ENCODE assay signal across 10 mouse cellular contexts in the genomic region with DNA sequence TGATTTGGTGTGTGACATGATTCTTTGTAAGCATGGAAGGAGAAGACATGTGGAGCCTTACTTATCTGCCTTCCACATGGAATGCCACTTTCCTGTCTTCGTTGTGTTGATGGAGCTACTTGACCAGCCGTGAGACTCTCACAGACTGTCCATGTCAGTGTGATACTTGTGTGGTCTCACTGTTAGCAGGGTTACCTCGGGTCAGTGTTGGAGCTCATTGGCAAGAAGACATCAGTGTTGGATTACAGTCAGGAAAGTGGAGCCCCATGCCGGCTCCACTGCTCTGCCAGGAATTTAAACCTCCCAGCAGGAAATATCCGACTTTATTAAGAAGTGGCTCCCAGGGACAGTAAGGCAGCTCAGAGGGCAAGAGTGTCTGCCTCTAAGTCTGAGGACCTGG.
DNase-seq lines count a peak whose midpoint lies in the region; ATAC-seq and TF ChIP-seq lines count a peak whose summit lies in the region.
"Had no signal": no experiment of that assay in that cellular context is flagged by ENCODE, and none has a peak within 500 bp of the region (broad histone marks: within the 10 kb centered on the region; RNA-seq: fewer than 3 reads in every experiment).

No protein-coding gene starts in this region.

- H3K9me3 ChIP-seq in forebrain, embryonic 10.5 days = no peaks in the 10 kb centered on the region
- no peaks in the 10 kb centered on the region for H3K9me3 ChIP-seq in forebrain, postnatal 0 days (ENCODE audit: low read length)
- no peaks in the 10 kb centered on the region for H3K9me3 ChIP-seq in G1E (replicated peaks)
- no peaks in the 10 kb centered on the region for H3K9me3 ChIP-seq in heart, postnatal 0 days (replicated peaks; ENCODE audit: control insufficient read depth, low read length)
- no peaks in the 10 kb centered on the region for H3K9me3 ChIP-seq in intestine, embryonic 16.5 days (ENCODE audit: control insufficient read depth, low read length)

- peaks cover 88% of the 10 kb centered on the region for H3K36me3 ChIP-seq in forebrain, embryonic 10.5 days (replicated peaks)
- H3K36me3 ChIP-seq in forebrain, postnatal 0 days (ENCODE audit: insufficient read depth) = peaks cover 42% of the 10 kb centered on the region
- H3K36me3 ChIP-seq in G1E (replicated peaks) = peaks cover 28% of the 10 kb centered on the region
- H3K36me3 ChIP-seq in heart, postnatal 0 days (replicated peaks; ENCODE audit: control insufficient read depth, insufficient read depth, low read length) = peaks cover 38% of the 10 kb centered on the region
- H3K36me3 ChIP-seq in intestine, embryonic 16.5 days (ENCODE audit: control insufficient read depth, insufficient read depth, low read length) = peaks cover 7% of the 10 kb centered on the region; the same call in 1 of the 2 replicates

- no peaks in the 10 kb centered on the region for H3K4me1 ChIP-seq in forebrain, embryonic 10.5 days
- H3K4me1 ChIP-seq in forebrain, postnatal 0 days (ENCODE audit: insufficient read depth) = no peaks in the 10 kb centered on the region
- H3K4me1 ChIP-seq in G1E (ENCODE audit: insufficient read depth, low read depth, low read length) = peaks cover 40% of the 10 kb centered on the region
- H3K4me1 ChIP-seq in heart, postnatal 0 days (ENCODE audit: control insufficient read depth, insufficient read depth) = peaks cover 18% of the 10 kb centered on the region; the same call in 1 of the 2 replicates
- no peaks in the 10 kb centered on the region for H3K4me1 ChIP-seq in intestine, embryonic 16.5 days (ENCODE audit: control insufficient read depth, insufficient read depth, low read length)

- TF ChIP-seq EP300 in heart, postnatal 0 days (IDR thresholded peaks at IDR 0.05; ENCODE audit: low read depth) = no peak

- intact Hi-C loops in left cerebral cortex, postnatal 14 days (cut with DNase I) = no loop called here

- no peak for ATAC-seq in forebrain, postnatal 0 days
- ATAC-seq in G1E (ENCODE audit: extremely low read depth, insufficient number of reproducible peaks, low FRiP score, poor library complexity, severe bottlenecking) = no peak
- peak; percentile 82 for ATAC-seq in heart, postnatal 0 days (ENCODE audit: insufficient read depth, low read depth)
- no peak for ATAC-seq in intestine, embryonic 16.5 days
- no peak for ATAC-seq in monocyte, adult 5-6 weeks (replicated peaks; ENCODE audit: insufficient number of reproducible peaks, low FRiP score, low TSS enrichment, poor library complexity, severe bottlenecking)

- no peak overlapping the region for H3K4me2 ChIP-seq in forebrain, postnatal 0 days (ENCODE audit: low read depth)
- H3K4me2 ChIP-seq in heart, postnatal 0 days (ENCODE audit: low read depth, low read length) = no peak overlapping the region
- no peak overlapping the region for H3K4me2 ChIP-seq in intestine, embryonic 16.5 days (ENCODE audit: low read depth, low read length)

- no peak overlapping the region for H3K9ac ChIP-seq in forebrain, postnatal 0 days
- H3K9ac ChIP-seq in heart, postnatal 0 days (replicated peaks; ENCODE audit: low read depth, low read length) = no peak overlapping the region
- H3K9ac ChIP-seq in intestine, embryonic 16.5 days (ENCODE audit: low read depth, low read length) = no peak overlapping the region

- H3K4me3 ChIP-seq in forebrain, embryonic 10.5 days = 0 out of 2 replicates have a peak overlapping the region, but pooled peaks have one; percentile 5
- no peak overlapping the region for H3K4me3 ChIP-seq in forebrain, postnatal 0 days (ENCODE audit: low read depth, low read length)
- peak overlapping the region; percentile 56; the same call in 1 of the 2 replicates for H3K4me3 ChIP-seq in G1E (ENCODE audit: low read depth, low read length)
- H3K4me3 ChIP-seq in heart, postnatal 0 days (ENCODE audit: low read depth, low read length) = no peak overlapping the region
- no peak overlapping the region for H3K4me3 ChIP-seq in intestine, embryonic 16.5 days (ENCODE audit: low read length)
- H3K4me3 ChIP-seq: layer of hippocampus, adult 2 months had no signal

- peak overlapping the region; percentile 20; the same call in 1 of the 2 replicates for H3K27ac ChIP-seq in forebrain, embryonic 10.5 days
- no peak overlapping the region for H3K27ac ChIP-seq in forebrain, postnatal 0 days (ENCODE audit: low read depth, low read length)
- peak overlapping the region; percentile 36 for H3K27ac ChIP-seq in heart, postnatal 0 days (ENCODE audit: low read depth)
- no peak overlapping the region for H3K27ac ChIP-seq in intestine, embryonic 16.5 days (ENCODE audit: low read length)
- H3K27ac ChIP-seq: layer of hippocampus, adult 2 months had no signal

- TF ChIP-seq CTCF in forebrain, postnatal 0 days (IDR thresholded peaks at IDR 0.05; ENCODE audit: low read depth) = no peak
- TF ChIP-seq CTCF in G1E (IDR thresholded peaks at IDR 0.05; ENCODE audit: low read depth, low read length) = no peak
- no peak for TF ChIP-seq CTCF in heart, postnatal 0 days (IDR thresholded peaks at IDR 0.05; ENCODE audit: low read depth)

- H3K27me3 ChIP-seq in forebrain, embryonic 10.5 days (ENCODE audit: poor library complexity, severe bottlenecking) = no peaks in the 10 kb centered on the region
- no peaks in the 10 kb centered on the region for H3K27me3 ChIP-seq in forebrain, postnatal 0 days (ENCODE audit: insufficient read depth, low read length)
- no peaks in the 10 kb centered on the region for H3K27me3 ChIP-seq in G1E (ENCODE audit: insufficient read depth, low read length)
- no peaks in the 10 kb centered on the region for H3K27me3 ChIP-seq in heart, postnatal 0 days (ENCODE audit: control insufficient read depth, insufficient read depth, low read length)
- H3K27me3 ChIP-seq in intestine, embryonic 16.5 days (replicated peaks; ENCODE audit: control insufficient read depth, insufficient read depth, low read length) = no peaks in the 10 kb centered on the region

- DNase-seq in forebrain, embryonic 10.5 days (ENCODE audit: extremely low spot score, low spot score) = no peak
- no peak for DNase-seq in forebrain, postnatal 0 days
- DNase-seq in G1E (ENCODE audit: low spot score) = no peak
- DNase-seq in embryo, embryonic 11 days = peak; percentile 26
- DNase-seq in heart, postnatal 0 days (ENCODE audit: low spot score) = peak; percentile 59
- DNase-seq in left cerebral cortex, postnatal 14 days (ENCODE audit: low spot score in 2 of 2) = no peak
- DNase-seq: right cerebral cortex, postnatal 4 days had no signal

- WGBS in forebrain, embryonic 10.5 days = 77% methylated on average over 5 of the region's 5 CpGs
- 74% methylated on average over 5 of the region's 5 CpGs for WGBS in forebrain, postnatal 0 days
- WGBS in heart, postnatal 0 days = 16% methylated on average over 5 of the region's 5 CpGs
- 70% methylated on average over 5 of the region's 5 CpGs for WGBS in intestine, embryonic 16.5 days

Comparison
In these comparisons a context has a peak if more than half of its experiments do, and no peak if none do; other contexts are left out.
1. H3K27ac ChIP-seq: peak in forebrain, embryonic 10.5 days (single experiment) and heart, postnatal 0 days (single experiment); none in forebrain, postnatal 0 days (single experiment) and intestine, embryonic 16.5 days (single experiment).
2. H3K4me3 ChIP-seq: peak in forebrain, embryonic 10.5 days (single experiment) and G1E (single experiment); none in forebrain, postnatal 0 days (single experiment), heart, postnatal 0 days (single experiment) and intestine, embryonic 16.5 days (single experiment).
3. DNase-seq: peak in embryo, embryonic 11 days (single experiment) and heart, postnatal 0 days (single experiment); none in forebrain, embryonic 10.5 days (single experiment), forebrain, postnatal 0 days (single experiment), G1E (single experiment) and left cerebral cortex, postnatal 14 days (0 of 2).